Mouse (Mus musculus) C2C12 (cell line): ENCODE data around the gene Vmn2r115. TPM values are rescaled to one million over a fixed set of nuclear protein-coding genes. Genes with fewer than 3 reads are reported as not detected.
"Not testable (repeated sequence)": the region's sequence is repeated elsewhere in the genome, so short reads cannot be mapped to it uniquely, and the experiment has no call there.

Source experiments
- H3K27me3 ChIP-seq: one replicate; pipeline ENCODE4 v1.6.1; 2011; ENCODE audit not compliant: control insufficient read depth, insufficient read depth, insufficient read length
- H3K36me3 ChIP-seq: one replicate; pipeline ENCODE4 v1.6.1; 2011; ENCODE audit not compliant: control insufficient read depth, insufficient read depth
- H3K4me3 ChIP-seq: one replicate; pipeline ENCODE4 v1.5.1; 2011; ENCODE audit warnings: mild to moderate bottlenecking, control low read depth; ENCODE audit not compliant: poor library complexity, insufficient read depth, severe bottlenecking
- H3K79me2 ChIP-seq: one replicate; pipeline ENCODE4 v1.6.1; 2011; ENCODE audit not compliant: control insufficient read depth, insufficient read depth
- H3K79me3 ChIP-seq: one replicate; pipeline ENCODE4 v1.6.1; 2011; ENCODE audit warnings: low read depth, control low read depth
- H3ac ChIP-seq: one replicate; pipeline ENCODE3; 2011; ENCODE audit warnings: low read depth; ENCODE audit not compliant: control insufficient read depth, insufficient read length
- CEBPB ChIP-seq: IDR thresholded peaks from one replicate; pipeline ENCODE4 v1.6.1; 2011; ENCODE audit warnings: low read depth, mild to moderate bottlenecking, control low read depth, moderate library complexity
- CTCF ChIP-seq: IDR thresholded peaks from one replicate; pipeline ENCODE4 v1.5.1; 2011; ENCODE audit not compliant: control insufficient read depth, insufficient read depth, insufficient read length
- FOSL1 ChIP-seq: IDR thresholded peaks from one replicate; pipeline ENCODE4 v1.8.0; 2011; ENCODE audit warnings: mild to moderate bottlenecking, low read length; ENCODE audit not compliant: poor library complexity, insufficient read depth, severe bottlenecking
- MAX ChIP-seq: IDR thresholded peaks from one replicate; pipeline ENCODE4 v1.6.1; 2011; ENCODE audit warnings: mild to moderate bottlenecking, control low read depth
- MYOD1 ChIP-seq: IDR thresholded peaks from one replicate; pipeline ENCODE4 v1.6.1; 2011; ENCODE audit warnings: low read depth; ENCODE audit not compliant: control insufficient read depth, insufficient read length
- MYOG ChIP-seq: IDR thresholded peaks from one replicate; pipeline ENCODE4 v1.6.1; 2011; ENCODE audit not compliant: control insufficient read depth, insufficient read length; ENCODE audit errors: extremely low read depth
- USF1 ChIP-seq: IDR thresholded peaks from one replicate; pipeline ENCODE4 v1.6.1; 2011; ENCODE audit warnings: low read depth, mild to moderate bottlenecking, control low read depth, moderate library complexity
- long read RNA-seq, 2 experiments: library from polyadenylated mRNA; unstranded; transcript quantifications; one replicate each; pipeline ENCODE4 v2.0.0; 2019 to 2020
- polyA plus RNA-seq: library from polyadenylated mRNA; unstranded; fragments of >200 nt; fragmentation: generic; extraction: Trizol; gene quantifications from one replicate; pipeline ENCODE4 v1.2.1, GENCODE M21; 2012; ENCODE audit warnings: missing spikeins

The Vmn2r115 gene
- polyA plus RNA-seq, result not detected
- long read RNA-seq, experiment 1, result 0 reads
- long read RNA-seq, experiment 2, result 0 reads

GRCm38 (mm10) chr17:23343441-23343840, at the start of gene Vmn2r115:
Vmn2r115 (plus strand) TSS chr17:23343741.
- not testable (repeated sequence) for H3K27me3 ChIP-seq, H3K4me3 ChIP-seq, H3K79me2 ChIP-seq, H3K79me3 ChIP-seq, H3K36me3 ChIP-seq, H3ac ChIP-seq

GRCm38 (mm10) chr17:23312437-23312836, 31.1 kb upstream of the Vmn2r115 start, which contains the start of gene Vmn2r114:
Vmn2r114 (minus strand) TSS chr17:23312537.
- H3K27me3 ChIP-seq, H3K79me2 ChIP-seq, H3K36me3 ChIP-seq, H3ac ChIP-seq, H3K4me3 ChIP-seq, H3K79me3 ChIP-seq: not testable (repeated sequence)

- Histone ChIP-seq H3K4me3 (no peak overlapping the region), H3K27me3 (no peaks in the 10 kb centered on the region), H3K79me3 (no peaks in the 10 kb centered on the region), H3K36me3 (no peaks in the 10 kb centered on the region), H3ac (no peak overlapping the region), H3K79me2 (no peaks in the 10 kb centered on the region)
- TF ChIP-seq MYOG, result no peak
- TF ChIP-seq MYOD1, result no peak
- TF ChIP-seq USF1, result no peak
- TF ChIP-seq CTCF, result no peak
- no peak for TF ChIP-seq MAX
- no peak for TF ChIP-seq FOSL1
- no peak for TF ChIP-seq CEBPB
Measured at GRCm38 (mm10) chr17:23330657-23331056, 12.9 kb upstream of the Vmn2r115 start.

- Histone ChIP-seq H3K27me3 (no peaks in the 10 kb centered on the region), H3K79me3 (no peaks in the 10 kb centered on the region), H3ac (no peak overlapping the region), H3K36me3 (no peaks in the 10 kb centered on the region), H3K4me3 (no peak overlapping the region), H3K79me2 (no peaks in the 10 kb centered on the region)
- no peak for TF ChIP-seq USF1
- TF ChIP-seq FOSL1, result no peak
- TF ChIP-seq CTCF, result no peak
- no peak for TF ChIP-seq CEBPB
- TF ChIP-seq MAX, result no peak
- TF ChIP-seq MYOD1, result no peak
- TF ChIP-seq MYOG, result no peak
Measured at GRCm38 (mm10) chr17:23351644-23352043, 8.1 kb downstream of the Vmn2r115 start.

DNA sequence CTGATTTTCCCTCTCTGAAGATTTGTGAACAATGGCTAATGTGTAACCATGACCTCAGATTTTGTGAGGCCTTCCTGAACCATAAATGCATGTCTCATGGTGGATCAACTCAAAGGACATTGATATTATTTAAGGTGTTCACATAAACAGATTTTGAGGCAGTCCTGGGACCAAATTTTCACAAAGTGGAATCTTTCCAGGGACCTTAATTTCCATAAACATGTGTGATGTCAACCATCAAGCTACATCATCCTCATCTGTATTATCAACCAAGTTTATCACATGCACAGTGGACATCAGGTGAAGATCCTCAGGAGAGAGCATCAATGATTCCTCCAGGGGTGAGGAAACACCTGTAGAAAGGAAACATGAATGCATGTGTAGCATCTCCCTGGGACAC, 40.8 kb downstream of the Vmn2r115 start, which contains the start of gene Vmn2r116:
TSS of gene Vmn2r116 (plus strand) at position 301 of the 400 bp plus-strand sequence.
- H3K27me3 ChIP-seq, H3K79me2 ChIP-seq, H3K79me3 ChIP-seq, H3ac ChIP-seq, H3K4me3 ChIP-seq, H3K36me3 ChIP-seq: not testable (repeated sequence)

Other genes with a start within 250 kb of the Vmn2r115 start
- gene Zfp40, start 150.5 kb upstream of the Vmn2r115 start, polyA plus RNA-seq, result 0.69 TPM
- not detected for gene Vmn2r114, start 31.2 kb upstream of the Vmn2r115 start, polyA plus RNA-seq
- not detected for gene Vmn2r116, start 40.9 kb downstream of the Vmn2r115 start, polyA plus RNA-seq
- gene Vmn2r117, start 136.0 kb downstream of the Vmn2r115 start, polyA plus RNA-seq, result not detected
- gene Zfp213, start 220.5 kb downstream of the Vmn2r115 start, polyA plus RNA-seq, result 13.0 TPM